Mouse (Mus musculus) cerebellum, adult 2 months (tissue): ENCODE results near the gene Limch1.

Source experiments
- CTCF ChIP-seq: fragments of 200-500 bp; IDR thresholded peaks from 2 replicates; pipeline ENCODE4 v1.5.1; 2011; ENCODE audit warnings: low read depth, mild to moderate bottlenecking, control low read depth, low read length, moderate library complexity, borderline replicate concordance; ENCODE audit not compliant: insufficient read depth
- POLR2A ChIP-seq: fragments of 200-500 bp; IDR thresholded peaks from 2 replicates; pipeline ENCODE4 v1.6.1; 2011; ENCODE audit warnings: low read length, control low read depth, borderline replicate concordance; ENCODE audit not compliant: insufficient read depth

GRCm38 (mm10) chr5:66866019-66866418, 120.4 kb downstream of the Limch1 start:
- TF ChIP-seq POLR2A (no peak), CTCF (no peak)
